Mouse (Mus musculus) stomach, embryonic 14.5 days (tissue): ENCODE results near the gene Ubqln4. TPM values are rescaled to one million over a fixed set of nuclear protein-coding genes. Genes with fewer than 3 reads are reported as not detected.
A peak's percentile ranks its signal among the peaks of the same experiment; 100 is the strongest.

Experiments
- ATAC-seq: fragments of 200-750 bp; cut with Nextera tagmentation; 2 replicates; pipeline ENCODE4 v1.8.0; 2017; ENCODE audit warnings: low read depth, moderate TSS enrichment; ENCODE audit not compliant: insufficient number of reproducible peaks, insufficient read depth, low FRiP score
- H3K27ac ChIP-seq: fragments of 300-500 bp; sonication (generic); 2 replicates; pipeline ENCODE4 v1.5.1; 2014; ENCODE audit warnings: mild to moderate bottlenecking, low read length, moderate library complexity, mixed read lengths
- H3K27me3 ChIP-seq: fragments of 300-500 bp; sonication (generic); 2 replicates; pipeline ENCODE4 v1.6.1; 2014; ENCODE audit warnings: low read length, control low read depth, mixed read lengths; ENCODE audit not compliant: control insufficient read depth, insufficient read depth
- H3K36me3 ChIP-seq: fragments of 300-500 bp; sonication (generic); 2 replicates; pipeline ENCODE4 v1.6.1; 2014; ENCODE audit warnings: mild to moderate bottlenecking, control low read depth, low read length, moderate library complexity, mixed read lengths; ENCODE audit not compliant: control insufficient read depth, insufficient read depth
- H3K4me1 ChIP-seq: fragments of 300-500 bp; sonication (generic); 2 replicates; pipeline ENCODE4 v1.6.1; 2014; ENCODE audit warnings: low read length, control low read depth, mixed read lengths; ENCODE audit not compliant: control insufficient read depth, insufficient read depth
- H3K4me2 ChIP-seq: fragments of 300-500 bp; sonication (generic); replicated peaks from 2 replicates; pipeline ENCODE4 v1.6.1; 2014; ENCODE audit warnings: low read depth, low read length, control low read depth
- H3K4me3 ChIP-seq: fragments of 300-500 bp; sonication (generic); 2 replicates; pipeline ENCODE4 v1.5.1; 2014; ENCODE audit warnings: low read depth, low read length, control low read depth
- H3K9ac ChIP-seq: fragments of 300-500 bp; sonication (generic); replicated peaks from 2 replicates; pipeline ENCODE4 v1.6.1; 2014; ENCODE audit warnings: low read depth, mild to moderate bottlenecking, control low read depth, low read length, moderate library complexity, mixed read lengths
- H3K9me3 ChIP-seq: fragments of 300-500 bp; sonication (generic); 2 replicates; pipeline ENCODE4 v1.6.1; 2016; ENCODE audit warnings: low read depth, low read length, control low read depth; ENCODE audit not compliant: control insufficient read depth
- WGBS: fragments of 180-500 bp; shearing (Covaris S2); extraction: QIAGEN DNeasy Blood & Tissue Kit; methylation state at CpG from one replicate; pipeline ENCODE4 v1.1.7; 2014; 5-methylcytosine and 5-hydroxymethylcytosine counted together
- polyA plus RNA-seq: library from polyadenylated mRNA; unstranded; fragments of >200 nt; fragmentation: Nextera tagmentation; extraction: Ambion mirVana; gene quantifications from 2 replicates; pipeline ENCODE4 v1.2.1, GENCODE M21; 2014

The Ubqln4 gene
- polyA plus RNA-seq, 1 experiment from 2014 or later, result 48.4 TPM

GRCm38 (mm10) chr3:88529204-88530000 lies 24.2 kb upstream of the Ubqln4 start:
- H3K27me3 ChIP-seq, result no peaks in the 10 kb centered on the region
- ATAC-seq, result no peak
- H3K4me1 ChIP-seq, result peaks cover 33% of the 10 kb centered on the region
- WGBS, result 33% methylated on average over 7 of the region's 7 CpGs
- peak overlapping the region; percentile 91 for H3K4me2 ChIP-seq
- H3K36me3 ChIP-seq, result no peaks in the 10 kb centered on the region; the same call in 1 of the 2 replicates
- no peaks in the 10 kb centered on the region for H3K9me3 ChIP-seq
- H3K4me3 ChIP-seq, result peak overlapping the region; percentile 67; the same call in 1 of the 2 replicates
- H3K27ac ChIP-seq, result peak overlapping the region; percentile 98; the same call in 1 of the 2 replicates
- peak overlapping the region; percentile 94; the same call in 1 of the 2 replicates for H3K9ac ChIP-seq

- Histone ChIP-seq H3K9me3 (no peaks in the 10 kb centered on the region), H3K4me3 (peak overlapping the region; percentile 67), H3K36me3 (no peaks in the 10 kb centered on the region; the same call in 1 of the 2 replicates), H3K4me2 (peak overlapping the region; percentile 91), H3K9ac (peak overlapping the region; percentile 94), H3K27me3 (no peaks in the 10 kb centered on the region), H3K4me1 (peaks cover 41% of the 10 kb centered on the region), H3K27ac (peak overlapping the region; percentile 98)
- ATAC-seq, result no peak
- 13% methylated on average over 11 of the region's 11 CpGs for WGBS
Measured at GRCm38 (mm10) chr3:88530082-88530864, 23.3 kb upstream of the Ubqln4 start.

GRCm38 (mm10) chr3:88531348-88532298 lies 21.9 kb upstream of the Ubqln4 start:
- no peaks in the 10 kb centered on the region for H3K27me3 ChIP-seq
- under 1% methylated on average over 54 of the region's 63 CpGs for WGBS
- H3K36me3 ChIP-seq, result peaks cover 8% of the 10 kb centered on the region
- ATAC-seq, result peak; percentile 87
- H3K4me2 ChIP-seq, result peak overlapping the region; percentile 91
- H3K9ac ChIP-seq, result peak overlapping the region; percentile 94
- peaks cover 55% of the 10 kb centered on the region for H3K4me1 ChIP-seq
- H3K4me3 ChIP-seq, result peak overlapping the region; percentile 67
- no peaks in the 10 kb centered on the region for H3K9me3 ChIP-seq
- H3K27ac ChIP-seq, result peak overlapping the region; percentile 98

GRCm38 (mm10) chr3:88532299-88532674 lies 21.3 kb upstream of the Ubqln4 start, which contains the start of gene Mex3a:
TSS of gene Mex3a (plus strand) at chr3:88532395.
- Histone ChIP-seq H3K27ac (peak within 1 kb of the TSS; percentile 98), H3K4me2 (peak within 1 kb of the TSS; percentile 91), H3K9ac (peak within 1 kb of the TSS; percentile 94), H3K4me3 (peak within 1 kb of the TSS; percentile 67), H3K27me3 (no peaks in the 10 kb centered on the region), H3K4me1 (peaks cover 58% of the 10 kb centered on the region), H3K9me3 (no peaks in the 10 kb centered on the region), H3K36me3 (peaks cover 15% of the 10 kb centered on the region)
- WGBS, result under 1% methylated on average over 30 of the region's 31 CpGs
- ATAC-seq, result no peak

GRCm38 (mm10) chr3:88532689-88533511 lies 20.7 kb upstream of the Ubqln4 start:
- H3K36me3 ChIP-seq, result peaks cover 21% of the 10 kb centered on the region
- H3K9me3 ChIP-seq, result no peaks in the 10 kb centered on the region
- peak overlapping the region; percentile 74 for H3K4me2 ChIP-seq
- ATAC-seq, result peak; percentile 9; the same call in 1 of the 2 replicates
- peaks cover 58% of the 10 kb centered on the region for H3K4me1 ChIP-seq
- under 1% methylated on average over 40 of the region's 40 CpGs for WGBS
- H3K4me3 ChIP-seq, result peak overlapping the region; percentile 67
- peak overlapping the region; percentile 94 for H3K9ac ChIP-seq
- peak overlapping the region; percentile 98 for H3K27ac ChIP-seq
- H3K27me3 ChIP-seq, result no peaks in the 10 kb centered on the region

- WGBS, result 0% methylated on average over 5 of the region's 5 CpGs
- H3K4me2 ChIP-seq, result peak overlapping the region; percentile 74
- H3K27ac ChIP-seq, result peak overlapping the region; percentile 98; the same call in 1 of the 2 replicates
- peaks cover 29% of the 10 kb centered on the region for H3K36me3 ChIP-seq
- peak overlapping the region; percentile 67 for H3K4me3 ChIP-seq
- no peaks in the 10 kb centered on the region for H3K27me3 ChIP-seq
- ATAC-seq, result no peak
- H3K9ac ChIP-seq, result peak overlapping the region; percentile 94
- no peaks in the 10 kb centered on the region for H3K9me3 ChIP-seq
- peaks cover 62% of the 10 kb centered on the region for H3K4me1 ChIP-seq
Measured at GRCm38 (mm10) chr3:88533706-88534105, 19.9 kb upstream of the Ubqln4 start.

GRCm38 (mm10) chr3:88535005-88535404 lies 18.6 kb upstream of the Ubqln4 start:
- Histone ChIP-seq H3K9me3 (no peaks in the 10 kb centered on the region), H3K4me3 (peak overlapping the region; percentile 67; the same call in 1 of the 2 replicates), H3K27me3 (no peaks in the 10 kb centered on the region), H3K4me1 (peaks cover 56% of the 10 kb centered on the region), H3K36me3 (peaks cover 34% of the 10 kb centered on the region), H3K9ac (no peak overlapping the region; the same call in 1 of the 2 replicates), H3K4me2 (peak overlapping the region; percentile 74), H3K27ac (no peak overlapping the region)
- no peak for ATAC-seq
- WGBS, result 11% methylated on average over 3 of the region's 3 CpGs
